22 mouse cellular contexts compared by ENCODE assay signal in the genomic region with DNA sequence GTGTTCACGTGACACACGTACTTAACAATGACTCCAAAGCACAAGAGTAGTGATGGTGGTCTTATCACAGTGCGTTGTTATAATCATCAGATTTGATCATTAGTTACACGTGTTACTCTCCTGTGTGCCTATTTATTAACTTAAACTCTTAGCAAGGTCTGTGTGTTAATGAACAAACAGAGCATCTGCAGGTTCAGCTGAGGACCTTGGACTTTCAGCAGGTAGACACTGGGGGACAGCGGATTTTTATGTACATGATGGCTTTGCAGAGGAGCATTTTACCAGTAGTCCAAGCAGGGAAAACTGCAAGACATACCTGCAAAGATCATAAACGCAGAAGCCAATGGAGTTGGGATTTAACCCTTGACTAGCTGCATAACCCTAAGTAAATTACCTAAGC.
"Had no signal": no experiment of that assay in that cellular context is flagged by ENCODE, and none has a peak within 500 bp of the region (broad histone marks: within the 10 kb centered on the region; RNA-seq: fewer than 3 reads in every experiment).

No protein-coding gene starts in this region.

- H3K36me3 ChIP-seq: intestine, embryonic 15.5 days; limb, embryonic 10.5 days; limb, embryonic 13.5 days; liver, embryonic 12.5 days; liver, embryonic 15.5 days; lung, embryonic 15.5 days; midbrain, embryonic 12.5 days; midbrain, embryonic 15.5 days; neural tube, embryonic 12.5 days; neural tube, embryonic 15.5 days had no signal

- H3K27ac ChIP-seq: intestine, embryonic 15.5 days; limb, embryonic 10.5 days; limb, embryonic 13.5 days; liver, embryonic 12.5 days; liver, embryonic 15.5 days; lung, embryonic 15.5 days; midbrain, embryonic 12.5 days; midbrain, embryonic 15.5 days; neural tube, embryonic 12.5 days; neural tube, embryonic 15.5 days; stomach, postnatal 0 days had no signal

- H3K4me3 ChIP-seq: intestine, embryonic 15.5 days; limb, embryonic 10.5 days; limb, embryonic 13.5 days; liver, embryonic 12.5 days; liver, embryonic 15.5 days; lung, embryonic 15.5 days; midbrain, embryonic 12.5 days; midbrain, embryonic 15.5 days; neural tube, embryonic 12.5 days; neural tube, embryonic 15.5 days had no signal

- ATAC-seq: intestine, embryonic 15.5 days; liver, embryonic 12.5 days; midbrain, embryonic 15.5 days had no signal

- H3K4me1 ChIP-seq: intestine, embryonic 15.5 days; limb, embryonic 13.5 days; liver, embryonic 12.5 days; liver, embryonic 15.5 days; lung, embryonic 15.5 days; midbrain, embryonic 12.5 days; midbrain, embryonic 15.5 days had no signal

- H3K27me3 ChIP-seq: intestine, embryonic 15.5 days; limb, embryonic 13.5 days; liver, embryonic 12.5 days; liver, embryonic 15.5 days; lung, embryonic 15.5 days; midbrain, embryonic 12.5 days; midbrain, embryonic 15.5 days; neural tube, embryonic 12.5 days; neural tube, embryonic 15.5 days had no signal

- DNase-seq: layer of hippocampus, adult 9-11 months; liver; lung, adult 18-20 months; lung, postnatal 10 days; lung, postnatal 36 days; right cerebral cortex, adult 18-20 months; right cerebral cortex, postnatal 14 days; right cerebral cortex, postnatal 4 days; thymus, adult 2 months; thymus, postnatal 14 days; thymus, postnatal 4 days had no signal

- H3K9ac ChIP-seq: intestine, embryonic 15.5 days; limb, embryonic 13.5 days; liver, embryonic 12.5 days; liver, embryonic 15.5 days; lung, embryonic 15.5 days; midbrain, embryonic 12.5 days; midbrain, embryonic 15.5 days; neural tube, embryonic 12.5 days; neural tube, embryonic 15.5 days had no signal

- H3K4me2 ChIP-seq: intestine, embryonic 15.5 days; limb, embryonic 13.5 days; liver, embryonic 12.5 days; liver, embryonic 15.5 days; lung, embryonic 15.5 days; midbrain, embryonic 12.5 days; midbrain, embryonic 15.5 days; neural tube, embryonic 12.5 days; neural tube, embryonic 15.5 days had no signal

- H3K9me3 ChIP-seq: intestine, embryonic 15.5 days; limb, embryonic 10.5 days; limb, embryonic 13.5 days; liver, embryonic 12.5 days; liver, embryonic 15.5 days; lung, embryonic 15.5 days; midbrain, embryonic 12.5 days; midbrain, embryonic 15.5 days; neural tube, embryonic 12.5 days; neural tube, embryonic 15.5 days had no signal
